Mouse (Mus musculus) G1E-ER4 (cell line): Measurements from ENCODE around the gene Elfn1. TPM values are rescaled to one million over a fixed set of nuclear protein-coding genes. Genes with fewer than 3 reads are reported as not detected.

ENCODE experiments used
- GATA1 ChIP-seq: IDR thresholded peaks from one replicate; pipeline ENCODE4 v1.8.0; 2012; ENCODE audit warnings: low read length, inconsistent platforms
- polyA plus RNA-seq: library from polyadenylated mRNA; stranded (reverse); fragments of >175 nt; gene quantifications from 2 replicates; pipeline ENCODE4 v1.2.3, GENCODE M21; 2012

The Elfn1 gene
- polyA plus RNA-seq, 1 experiment, result not detected

DNA sequence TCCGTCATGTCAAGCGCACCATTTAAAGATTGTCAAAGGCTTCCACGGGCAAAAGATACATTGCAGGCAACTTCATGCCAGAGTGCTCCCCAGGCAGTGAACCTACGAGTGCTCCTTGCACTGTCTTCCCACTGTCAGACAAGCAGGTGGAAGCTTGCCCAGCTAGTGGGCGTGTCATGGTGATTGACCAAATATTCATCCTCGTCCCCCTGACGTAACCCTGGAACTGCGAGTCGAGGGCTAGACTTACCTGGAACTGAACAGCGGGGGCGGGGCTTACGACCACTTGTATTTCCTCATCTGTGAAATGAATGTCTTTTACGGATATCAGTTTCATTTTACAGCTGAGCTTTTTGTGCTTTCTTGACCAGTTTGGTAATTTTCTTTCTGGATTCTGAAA is 28.7 kb downstream of the Elfn1 start:
- no peak for TF ChIP-seq GATA1

DNA sequence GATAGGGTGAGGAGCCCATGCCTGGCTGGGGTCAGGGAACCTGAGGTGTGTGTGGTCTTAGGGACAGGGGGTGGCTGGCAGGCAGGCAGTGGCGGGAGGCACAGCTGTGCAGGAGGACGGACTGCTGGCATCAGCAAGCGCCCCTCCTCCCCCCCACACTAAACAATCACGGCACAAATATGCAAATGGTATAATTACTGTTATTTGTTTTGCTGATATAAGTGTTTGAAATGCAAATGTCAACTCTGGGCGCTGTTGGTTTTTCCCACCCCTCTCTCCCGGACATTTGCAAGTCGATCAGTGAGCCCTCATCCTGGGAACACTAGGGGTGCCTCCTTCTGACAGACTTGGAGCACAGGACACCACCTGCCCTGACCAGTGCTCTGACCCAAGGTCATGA is 37.0 kb downstream of the Elfn1 start:
- no peak for TF ChIP-seq GATA1

DNA sequence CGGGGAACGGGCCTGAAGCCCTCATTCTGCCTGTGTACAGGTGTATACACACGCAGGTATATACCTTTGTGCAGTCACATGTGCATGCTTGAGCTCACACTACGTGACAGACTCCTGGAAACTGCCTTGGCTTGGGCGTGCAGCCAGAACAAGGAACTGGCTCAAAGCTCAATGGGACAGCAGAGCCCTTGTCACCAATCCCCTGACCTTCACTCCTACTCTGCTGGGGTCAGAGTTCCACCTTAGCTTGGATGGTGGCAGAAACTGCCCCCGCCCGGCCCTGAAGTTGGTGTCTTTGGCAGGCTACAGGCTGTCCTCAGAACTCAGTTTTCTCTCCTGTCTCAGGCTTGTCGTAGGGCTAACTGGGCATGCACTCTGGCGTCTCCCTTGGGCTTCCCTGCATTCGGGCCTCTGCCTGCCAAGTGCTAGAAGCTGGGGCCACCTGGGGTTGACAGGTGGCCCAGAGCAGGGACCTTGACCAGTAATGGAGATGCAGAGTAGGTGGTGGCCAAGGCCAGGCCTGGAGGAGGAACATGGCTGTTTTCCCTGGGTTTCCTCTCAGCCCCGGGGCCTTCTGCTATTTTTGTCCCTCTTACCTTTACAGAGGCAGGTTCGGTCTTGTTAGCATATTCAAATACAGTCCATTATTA is 38.1 kb downstream of the Elfn1 start:
- TF ChIP-seq GATA1, result no peak

DNA sequence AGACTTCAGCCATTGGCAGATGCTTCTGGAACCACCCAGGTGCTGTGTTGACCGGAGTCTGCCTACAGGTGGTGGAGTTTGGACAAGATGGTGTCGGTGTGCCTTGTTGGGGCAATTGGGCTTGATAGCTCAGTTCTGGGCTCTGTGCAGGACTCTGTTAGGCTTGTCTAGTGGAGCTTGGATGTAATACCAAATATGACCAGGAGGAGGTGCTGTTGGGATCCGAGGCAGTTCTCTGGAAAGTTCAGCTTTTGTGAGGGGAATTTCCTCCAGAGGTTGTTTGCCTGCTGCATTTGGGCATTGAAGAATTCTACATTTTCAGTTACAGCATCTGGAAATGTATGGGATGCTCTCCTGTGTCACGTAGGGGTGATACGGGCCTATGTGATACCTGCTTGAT is 39.7 kb downstream of the Elfn1 start:
- TF ChIP-seq GATA1, result no peak

DNA sequence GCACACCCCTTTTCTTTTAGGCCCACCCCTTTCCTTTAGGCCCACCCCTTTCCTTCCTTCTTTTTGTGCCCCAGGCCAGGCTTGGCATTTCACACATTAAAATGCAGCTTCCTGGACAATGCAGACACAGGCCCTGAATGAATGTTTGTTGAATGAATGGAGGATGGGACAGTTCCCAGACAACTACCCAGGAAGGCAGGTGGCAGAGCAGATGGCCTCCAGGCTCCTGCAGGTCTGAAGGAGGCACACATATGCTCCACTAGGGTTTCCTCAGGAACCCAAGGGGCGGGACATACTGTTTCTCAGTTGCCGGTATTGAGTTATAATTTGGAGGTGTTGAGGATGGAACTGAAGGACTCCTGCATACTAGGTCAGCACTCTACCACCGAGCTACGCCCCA is 40.8 kb downstream of the Elfn1 start:
- no peak for TF ChIP-seq GATA1

DNA sequence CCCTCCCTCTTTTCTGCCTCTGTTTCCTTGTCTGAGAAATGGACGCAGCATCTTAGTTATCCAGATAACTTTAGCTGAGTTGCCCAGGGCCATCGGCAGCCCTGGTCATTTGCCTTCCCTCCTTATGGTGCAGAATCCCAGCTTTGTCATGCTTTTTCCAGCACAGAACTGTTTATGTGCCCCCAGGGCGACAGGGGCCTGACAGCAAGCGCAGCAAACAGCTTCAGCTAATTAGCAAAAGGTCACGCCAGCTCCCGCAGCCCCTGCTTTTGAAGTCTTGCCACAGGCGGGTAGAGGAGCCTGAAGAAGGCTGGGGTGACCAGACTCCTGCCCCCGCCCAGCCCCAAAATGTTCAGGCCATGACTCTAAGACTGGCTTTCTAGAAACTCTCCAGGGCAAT is 41.6 kb downstream of the Elfn1 start:
- TF ChIP-seq GATA1, result no peak

DNA sequence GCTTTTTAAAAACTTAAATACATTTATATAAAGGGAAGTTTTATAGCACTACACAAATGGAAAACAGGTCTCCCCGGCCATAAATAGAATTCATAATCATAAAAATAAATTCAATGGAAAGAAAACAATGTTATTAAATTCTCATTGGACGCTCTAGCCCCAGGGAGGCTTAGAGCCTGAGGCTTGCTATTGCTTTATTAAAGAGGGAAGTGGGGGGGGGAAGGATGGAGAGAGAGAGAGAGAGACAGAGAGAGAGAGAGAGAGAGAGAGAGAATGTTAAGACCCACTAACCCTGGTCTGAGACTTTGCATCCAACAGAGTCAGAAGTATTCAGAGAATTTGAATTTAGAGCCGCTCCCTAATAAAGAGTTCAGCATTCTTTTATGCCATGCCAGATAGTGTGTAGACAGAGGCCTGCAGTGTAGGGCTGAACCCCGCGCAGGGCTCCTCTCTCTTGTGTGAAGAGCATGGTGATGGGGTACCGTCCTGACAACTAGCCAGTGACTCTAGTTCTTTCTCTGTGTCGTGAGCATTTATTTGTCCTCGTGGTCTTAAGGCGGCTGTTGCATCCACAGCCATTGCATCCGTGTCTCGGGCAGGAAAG is 42.3 kb downstream of the Elfn1 start:
- TF ChIP-seq GATA1, result no peak

DNA sequence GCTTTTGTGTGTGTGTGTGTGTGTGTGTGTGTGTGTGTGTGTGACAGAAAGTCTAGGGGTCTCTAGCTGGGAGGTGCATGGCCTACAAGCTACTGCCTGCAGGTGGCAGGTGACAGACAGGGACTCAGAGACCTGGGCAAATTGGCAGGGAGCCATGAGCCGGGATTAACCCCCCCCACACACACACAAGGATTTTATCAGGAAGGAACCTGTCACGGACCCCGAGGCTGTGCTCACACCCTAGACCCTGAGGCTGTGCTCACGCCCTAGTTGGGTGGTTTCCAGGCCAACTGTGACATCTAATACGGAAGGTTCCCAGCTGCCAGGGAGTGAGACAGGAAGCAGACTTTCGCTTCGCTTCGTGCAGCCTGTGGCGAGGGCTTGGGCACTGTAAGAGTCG is 49.1 kb downstream of the Elfn1 start:
- TF ChIP-seq GATA1, result no peak

DNA sequence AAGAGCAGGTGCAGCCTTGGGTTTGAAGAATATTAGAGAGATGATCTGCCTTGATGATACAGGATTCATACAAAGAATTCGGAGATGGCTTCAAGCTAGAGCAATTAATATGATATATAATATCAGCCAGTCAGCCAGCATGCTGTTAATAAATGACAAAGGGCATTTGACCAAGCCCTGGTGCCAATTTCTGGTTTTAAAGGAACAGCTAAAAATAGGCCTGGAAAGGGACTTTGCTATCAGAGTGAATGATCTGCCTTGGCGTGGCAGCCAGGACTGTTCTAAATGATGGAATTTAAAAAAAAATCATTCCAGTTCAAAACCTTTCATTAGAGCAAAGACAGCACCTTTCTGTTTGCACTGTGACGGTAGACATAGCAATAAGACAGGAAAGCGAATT is 52.0 kb downstream of the Elfn1 start:
- TF ChIP-seq GATA1, result no peak

DNA sequence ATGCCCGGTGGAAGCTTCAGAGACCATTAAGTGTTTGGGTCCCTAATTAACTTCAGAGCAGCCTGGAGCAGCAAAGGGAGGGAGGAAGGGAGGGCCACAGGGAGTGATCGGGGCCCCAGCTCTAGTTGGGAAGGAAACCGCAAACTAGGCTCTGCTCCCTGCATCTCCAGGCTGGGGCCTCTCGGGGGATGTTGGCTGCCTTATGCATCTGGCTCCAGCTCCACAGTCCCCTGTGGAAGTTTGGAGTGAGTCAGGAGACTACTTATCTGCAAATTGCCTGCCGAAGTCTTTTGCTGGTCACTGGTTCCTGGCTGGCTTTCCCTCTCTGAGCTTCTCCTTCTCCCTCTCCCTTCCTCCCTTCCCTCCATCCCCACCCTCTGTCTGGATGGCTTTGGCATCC is 56.6 kb downstream of the Elfn1 start:
- TF ChIP-seq GATA1, result no peak

DNA sequence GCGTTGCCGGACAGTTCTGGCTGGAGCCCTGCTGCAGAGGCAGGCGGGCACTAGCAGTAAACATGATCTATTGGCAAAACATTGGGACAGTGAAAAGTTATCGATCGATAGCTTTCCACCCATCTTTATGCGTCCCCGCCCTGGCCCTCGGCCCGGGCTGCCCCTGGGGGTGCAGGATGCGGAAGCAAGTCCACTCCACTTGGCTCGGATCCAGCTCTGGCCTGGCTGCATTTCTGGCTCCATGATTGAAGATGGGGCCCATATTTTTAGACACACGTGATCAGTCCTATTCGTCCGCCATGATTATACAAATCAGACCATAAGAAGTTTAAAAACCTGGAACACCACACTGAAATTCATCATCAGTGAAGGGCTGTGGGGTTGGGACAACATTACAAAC is 57.9 kb downstream of the Elfn1 start:
- TF ChIP-seq GATA1, result no peak

DNA sequence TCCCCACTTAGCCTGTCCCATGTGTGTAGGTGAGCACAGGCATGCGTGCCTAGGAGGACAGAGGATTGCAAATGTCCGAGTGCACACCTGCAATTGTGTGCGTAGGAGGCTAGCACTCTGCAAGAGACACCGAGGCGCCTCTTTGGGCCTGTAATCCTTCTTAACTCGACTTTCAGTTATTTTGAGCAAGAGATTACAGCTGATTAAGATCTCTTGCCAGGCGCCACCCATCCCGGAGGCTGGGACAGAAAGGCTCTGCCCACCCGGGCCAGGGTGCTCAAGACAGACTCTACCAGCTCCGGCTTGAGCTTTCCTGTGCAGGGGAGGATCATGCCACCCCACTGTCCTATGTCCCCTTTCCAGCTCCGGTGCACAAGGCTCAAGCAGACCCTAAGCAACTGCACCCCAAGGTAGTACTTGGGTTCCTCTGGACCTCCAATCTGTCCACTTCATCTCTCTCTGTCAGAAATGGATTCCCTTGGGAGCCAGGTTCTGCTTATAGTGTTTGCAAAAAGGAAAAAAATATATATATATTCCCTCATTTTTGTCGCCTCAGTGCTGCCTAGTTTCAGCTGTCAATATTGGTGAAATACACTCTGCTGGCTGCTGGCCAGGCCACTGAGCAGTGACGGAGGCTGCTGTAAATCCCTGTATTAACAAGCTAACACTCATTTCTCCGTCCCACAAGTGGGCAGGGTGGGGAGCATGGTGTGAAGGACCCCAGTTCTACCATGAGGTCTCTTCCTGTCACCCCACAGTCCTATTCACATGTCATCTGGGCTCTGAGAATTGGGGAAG is 61.6 kb downstream of the Elfn1 start:
- TF ChIP-seq GATA1, result no peak

DNA sequence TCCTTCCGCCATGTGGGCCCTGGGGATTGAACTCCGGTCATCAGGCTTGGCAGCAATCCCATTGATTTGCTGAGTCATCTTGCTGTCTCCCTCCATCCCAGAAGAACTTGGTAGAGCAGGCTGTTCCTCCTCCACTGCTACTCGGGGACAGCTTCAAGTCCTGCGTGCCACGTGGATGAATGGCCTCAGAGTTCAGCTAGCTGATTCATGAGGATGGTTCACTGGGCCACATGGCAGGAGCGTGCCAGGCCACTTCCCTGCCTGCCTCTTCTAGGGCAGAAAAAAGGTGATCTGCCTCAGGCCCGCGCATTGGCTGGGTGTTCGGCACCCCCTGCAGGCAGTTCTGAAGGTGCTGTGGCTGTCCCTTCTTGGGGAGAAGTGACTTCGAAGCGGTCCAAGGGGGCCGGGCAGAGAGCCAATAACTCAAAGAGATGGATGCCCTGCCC is 62.5 kb downstream of the Elfn1 start:
- no peak for TF ChIP-seq GATA1

DNA sequence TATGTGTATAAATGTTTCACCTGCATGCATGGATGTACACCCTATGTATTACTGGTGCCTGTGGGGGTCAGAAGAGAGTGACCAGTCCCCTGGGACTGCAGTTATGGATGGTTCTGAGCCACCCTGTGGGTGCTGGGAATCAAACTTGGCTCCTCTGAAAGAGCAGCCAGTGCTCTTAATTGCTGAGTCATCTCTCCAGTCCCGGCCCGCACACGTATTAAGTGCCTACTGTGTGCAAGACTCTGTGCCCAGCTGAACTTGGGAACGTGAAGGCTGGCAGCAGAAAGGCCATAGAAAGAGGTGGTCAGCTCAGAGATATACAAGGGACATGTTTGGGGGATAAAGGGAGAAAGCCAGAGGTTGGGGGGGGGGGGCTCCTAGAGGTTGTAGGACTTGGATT is 68.8 kb downstream of the Elfn1 start:
- no peak for TF ChIP-seq GATA1

DNA sequence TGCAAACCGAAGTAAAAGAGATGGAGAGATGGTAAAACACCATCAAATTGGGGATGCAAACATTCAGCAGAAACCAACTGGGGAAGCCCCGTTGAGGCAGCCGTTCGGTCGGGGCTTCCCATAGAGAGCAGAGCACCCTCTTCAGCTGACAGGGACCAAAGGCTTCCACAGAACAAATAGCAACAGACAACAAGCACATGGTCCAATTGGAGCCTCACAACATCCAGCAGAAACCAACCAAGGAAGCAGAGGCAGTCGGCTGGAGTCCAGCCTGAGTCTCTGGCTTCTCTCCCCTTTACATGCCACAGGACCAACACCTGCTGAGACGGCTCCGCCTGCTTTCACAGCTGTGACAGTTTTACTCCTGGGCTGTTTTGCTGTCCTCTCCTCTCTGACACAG is 69.7 kb downstream of the Elfn1 start:
- no peak for TF ChIP-seq GATA1

DNA sequence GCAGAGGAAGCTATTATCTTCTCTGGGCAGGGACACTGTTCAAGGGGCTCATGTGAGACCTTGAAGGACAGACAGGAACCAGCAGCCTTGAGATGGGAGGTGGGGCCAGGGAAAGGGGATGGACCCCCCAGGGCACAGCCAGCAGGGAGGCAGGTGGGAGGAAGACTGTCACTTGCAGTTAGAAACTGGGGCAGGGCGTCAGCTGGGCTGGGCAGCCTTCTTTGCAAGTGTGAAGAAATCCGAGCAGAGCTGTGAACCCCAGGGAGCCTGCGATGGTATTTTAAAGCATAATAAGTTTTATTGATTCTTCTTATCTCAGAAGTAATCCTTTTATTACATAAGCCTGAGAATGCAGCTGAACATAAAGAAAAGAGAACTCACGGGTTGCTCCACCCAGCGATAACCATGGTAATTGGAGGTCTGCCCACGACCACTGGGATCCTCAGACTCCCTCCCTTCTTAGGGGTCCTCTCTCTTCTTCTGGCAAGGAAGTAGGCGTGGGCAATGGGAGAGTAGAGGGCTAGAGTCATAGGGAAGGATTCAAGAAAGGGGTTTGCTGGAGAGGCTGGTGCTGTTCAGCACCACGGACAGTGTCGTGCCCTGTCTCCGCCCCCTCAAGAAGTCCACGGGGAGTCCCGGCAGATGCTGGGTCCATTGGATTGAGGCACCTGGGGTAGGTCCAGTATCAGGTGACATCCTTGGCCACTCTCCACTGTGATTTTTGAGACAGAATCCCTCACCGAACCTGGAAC is 71.0 kb downstream of the Elfn1 start:
- no peak for TF ChIP-seq GATA1

DNA sequence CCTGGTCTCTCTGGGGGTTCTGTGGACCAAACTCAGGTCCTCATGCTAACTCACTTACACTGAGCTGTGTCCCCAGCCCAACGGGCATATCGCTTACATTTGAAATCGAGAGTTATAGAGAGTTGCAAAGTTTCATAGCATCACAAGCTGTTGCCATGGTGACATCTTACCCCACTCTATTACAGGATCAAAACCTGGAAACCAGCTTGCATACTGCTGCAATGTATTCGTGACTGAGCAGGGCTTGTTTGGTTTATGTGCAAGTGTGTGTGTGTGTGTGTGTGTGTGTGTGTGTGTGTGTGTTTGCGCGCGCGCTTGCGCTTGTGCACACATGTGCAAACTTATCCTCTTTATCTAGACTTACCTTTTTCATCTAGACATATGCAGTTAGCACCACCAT is 71.6 kb downstream of the Elfn1 start:
- no peak for TF ChIP-seq GATA1
